Mouse (Mus musculus): ENCODE data around the gene Tbc1d22b.

- TF ChIP-seq CTCF (IDR thresholded peaks at IDR 0.05; ENCODE audit: extremely low read depth, insufficient read depth, low read length) (peak; percentile 89), POLR2A (IDR thresholded peaks at IDR 0.05; ENCODE audit: extremely low read depth, insufficient read depth, low read length) (no peak)
These were observed 35.1 kb upstream of the Tbc1d22b start for GRCm38 (mm10) chr17:29514435-29514834.

Data from cortical plate, adult 2 months (tissue).